Mouse (Mus musculus): ENCODE data around the gene Chp1. TPM values are rescaled to one million over a fixed set of nuclear protein-coding genes. Genes with fewer than 3 reads are reported as not detected.
A peak's percentile ranks its signal among the peaks of the same experiment; 100 is the strongest.
"Not testable (repeated sequence)": the region's sequence is repeated elsewhere in the genome, so short reads cannot be mapped to it uniquely, and the experiment has no call there.

Gene Chp1
- polyA plus RNA-seq (2016; fragmentation: Nextera tagmentation; extraction: Ambion mirVana) = 42.4 and 47.4 TPM in 2 replicates

GRCm38 (mm10) chr2:119547522-119548370 lies at the start of gene Chp1, which contains the start of gene Exd1:
Chp1 (plus strand) TSS chr2:119547697.
Exd1 (minus strand) TSS chr2:119547627.
- Histone ChIP-seq H3K4me3 (peak within 1 kb of the TSS; percentile 74), H3K4me1 (peaks cover 19% of the 10 kb centered on the region), H3K9me3 (no peaks in the 10 kb centered on the region), H3K36me3 (no peaks in the 10 kb centered on the region), H3K27me3 (ENCODE audit: insufficient read depth, poor library complexity, severe bottlenecking) (no peaks in the 10 kb centered on the region), H3K27ac (peak within 1 kb of the TSS; percentile 85)
- WGBS = under 1% methylated on average over 57 of the region's 57 CpGs
- DNase-seq (ENCODE audit: low spot score) = peak; percentile 99

- 80% methylated on average over 2 of the region's 2 CpGs for WGBS
- Histone ChIP-seq H3K27me3 (ENCODE audit: insufficient read depth, poor library complexity, severe bottlenecking) (no peaks in the 10 kb centered on the region), H3K4me1 (no peaks in the 10 kb centered on the region), H3K9me3 (no peaks in the 10 kb centered on the region), H3K27ac (no peak overlapping the region), H3K4me3 (no peak overlapping the region), H3K36me3 (no peaks in the 10 kb centered on the region)
- DNase-seq (ENCODE audit: low spot score) = no peak
Observed at GRCm38 (mm10) chr2:119498859-119499258, 48.6 kb upstream of the Chp1 start.

GRCm38 (mm10) chr2:119500965-119501652 lies 46.4 kb upstream of the Chp1 start:
- Histone ChIP-seq H3K9me3 (no peaks in the 10 kb centered on the region), H3K27ac (no peak overlapping the region), H3K27me3 (ENCODE audit: insufficient read depth, poor library complexity, severe bottlenecking) (no peaks in the 10 kb centered on the region), H3K36me3 (no peaks in the 10 kb centered on the region), H3K4me3 (no peak overlapping the region), H3K4me1 (no peaks in the 10 kb centered on the region)
- WGBS = 76% methylated on average over 2 of the region's 2 CpGs
- no peak for DNase-seq (ENCODE audit: low spot score)

GRCm38 (mm10) chr2:119507108-119507507 lies 40.4 kb upstream of the Chp1 start:
- H3K27me3 ChIP-seq (ENCODE audit: insufficient read depth, poor library complexity, severe bottlenecking) = no peaks in the 10 kb centered on the region
- no peaks in the 10 kb centered on the region for H3K9me3 ChIP-seq
- no peak for DNase-seq (ENCODE audit: low spot score)
- no peak overlapping the region for H3K4me3 ChIP-seq
- no peak overlapping the region for H3K27ac ChIP-seq
- H3K36me3 ChIP-seq = no peaks in the 10 kb centered on the region
- H3K4me1 ChIP-seq = no peaks in the 10 kb centered on the region

- DNase-seq (ENCODE audit: low spot score); H3K27ac ChIP-seq; H3K4me1 ChIP-seq; H3K36me3 ChIP-seq; H3K27me3 ChIP-seq (ENCODE audit: insufficient read depth, poor library complexity, severe bottlenecking); H3K9me3 ChIP-seq; H3K4me3 ChIP-seq: not testable (repeated sequence)
- WGBS = 63% methylated on average over 7 of the region's 7 CpGs
Observed at GRCm38 (mm10) chr2:119508518-119508917, 39.0 kb upstream of the Chp1 start.

GRCm38 (mm10) chr2:119510856-119511255 lies 36.6 kb upstream of the Chp1 start:
- no peak overlapping the region for H3K27ac ChIP-seq
- no peaks in the 10 kb centered on the region for H3K27me3 ChIP-seq (ENCODE audit: insufficient read depth, poor library complexity, severe bottlenecking)
- WGBS = 80% methylated on average over 2 of the region's 2 CpGs

GRCm38 (mm10) chr2:119512292-119512691 lies 35.2 kb upstream of the Chp1 start:
- no peak overlapping the region for H3K4me3 ChIP-seq
- H3K36me3 ChIP-seq = no peaks in the 10 kb centered on the region
- no peak for DNase-seq (ENCODE audit: low spot score)
- no peaks in the 10 kb centered on the region for H3K4me1 ChIP-seq
- H3K9me3 ChIP-seq = no peaks in the 10 kb centered on the region
- 74% methylated on average over 3 of the region's 3 CpGs for WGBS
- H3K27ac ChIP-seq = no peak overlapping the region
- H3K27me3 ChIP-seq (ENCODE audit: insufficient read depth, poor library complexity, severe bottlenecking) = no peaks in the 10 kb centered on the region

More at GRCm38 (mm10) chr2:119510856-119511255, 36.6 kb upstream of the Chp1 start:
- Histone ChIP-seq H3K36me3 (no peaks in the 10 kb centered on the region), H3K4me3 (no peak overlapping the region), H3K9me3 (no peaks in the 10 kb centered on the region), H3K4me1 (no peaks in the 10 kb centered on the region)
- no peak for DNase-seq (ENCODE audit: low spot score)

- no peak overlapping the region for H3K4me3 ChIP-seq
- H3K4me1 ChIP-seq = no peaks in the 10 kb centered on the region
- no peak for DNase-seq (ENCODE audit: low spot score)
- 79% methylated on average over 3 of the region's 3 CpGs for WGBS
- no peak overlapping the region for H3K27ac ChIP-seq
- no peaks in the 10 kb centered on the region for H3K36me3 ChIP-seq
- H3K9me3 ChIP-seq = no peaks in the 10 kb centered on the region
- no peaks in the 10 kb centered on the region for H3K27me3 ChIP-seq (ENCODE audit: insufficient read depth, poor library complexity, severe bottlenecking)
Observed at GRCm38 (mm10) chr2:119514026-119514522, 33.4 kb upstream of the Chp1 start.

- no peaks in the 10 kb centered on the region for H3K27me3 ChIP-seq (ENCODE audit: insufficient read depth, poor library complexity, severe bottlenecking)
- no peaks in the 10 kb centered on the region for H3K9me3 ChIP-seq
- H3K4me3 ChIP-seq = no peak overlapping the region
- no peaks in the 10 kb centered on the region for H3K36me3 ChIP-seq
- no peak for DNase-seq (ENCODE audit: low spot score)
- no peak overlapping the region for H3K27ac ChIP-seq
- WGBS = 52% methylated on average over 5 of the region's 5 CpGs
- H3K4me1 ChIP-seq = no peaks in the 10 kb centered on the region
Observed at GRCm38 (mm10) chr2:119516811-119517210, 30.7 kb upstream of the Chp1 start.

- H3K36me3 ChIP-seq = no peaks in the 10 kb centered on the region
- no peak overlapping the region for H3K27ac ChIP-seq
- no peaks in the 10 kb centered on the region for H3K27me3 ChIP-seq (ENCODE audit: insufficient read depth, poor library complexity, severe bottlenecking)
- no peaks in the 10 kb centered on the region for H3K4me1 ChIP-seq
- H3K4me3 ChIP-seq = no peak overlapping the region
- DNase-seq (ENCODE audit: low spot score) = no peak
- no peaks in the 10 kb centered on the region for H3K9me3 ChIP-seq
- 64% methylated on average over 7 of the region's 7 CpGs for WGBS
Observed at GRCm38 (mm10) chr2:119520550-119520949, 26.9 kb upstream of the Chp1 start.

- no peaks in the 10 kb centered on the region for H3K4me1 ChIP-seq
- DNase-seq (ENCODE audit: low spot score) = no peak
- WGBS = 84% methylated on average over 4 of the region's 4 CpGs
Observed at GRCm38 (mm10) chr2:119523836-119524235, 23.7 kb upstream of the Chp1 start.

GRCm38 (mm10) chr2:119525422-119525821 lies 22.1 kb upstream of the Chp1 start:
- Histone ChIP-seq H3K4me3 (no peak overlapping the region), H3K36me3 (no peaks in the 10 kb centered on the region), H3K9me3 (no peaks in the 10 kb centered on the region), H3K27ac (no peak overlapping the region), H3K27me3 (ENCODE audit: insufficient read depth, poor library complexity, severe bottlenecking) (no peaks in the 10 kb centered on the region), H3K4me1 (no peaks in the 10 kb centered on the region)
- DNase-seq (ENCODE audit: low spot score) = no peak
- WGBS = 59% methylated on average over 4 of the region's 4 CpGs

More at GRCm38 (mm10) chr2:119523836-119524235, 23.7 kb upstream of the Chp1 start:
- Histone ChIP-seq H3K36me3 (no peaks in the 10 kb centered on the region), H3K27me3 (ENCODE audit: insufficient read depth, poor library complexity, severe bottlenecking) (no peaks in the 10 kb centered on the region), H3K4me3 (no peak overlapping the region), H3K9me3 (no peaks in the 10 kb centered on the region), H3K27ac (no peak overlapping the region)

GRCm38 (mm10) chr2:119538802-119539201 lies 8.7 kb upstream of the Chp1 start:
- WGBS = 65% methylated on average over 9 of the region's 9 CpGs
- DNase-seq (ENCODE audit: low spot score) = no peak
- H3K27ac ChIP-seq = no peak overlapping the region

More at GRCm38 (mm10) chr2:119538802-119539201, 8.7 kb upstream of the Chp1 start:
- no peaks in the 10 kb centered on the region for H3K36me3 ChIP-seq
- H3K4me3 ChIP-seq = no peak overlapping the region
- H3K27me3 ChIP-seq (ENCODE audit: insufficient read depth, poor library complexity, severe bottlenecking) = no peaks in the 10 kb centered on the region
- H3K4me1 ChIP-seq = no peaks in the 10 kb centered on the region
- no peaks in the 10 kb centered on the region for H3K9me3 ChIP-seq
